Mouse (Mus musculus) heart, embryonic 15.5 days (tissue): ENCODE results near the gene Amd2. TPM values are rescaled to one million over a fixed set of nuclear protein-coding genes. Genes with fewer than 3 reads are reported as not detected.

Experiments used
- ATAC-seq: fragments of 200-750 bp; cut with Nextera tagmentation; replicated peaks from 2 replicates; pipeline ENCODE4 v1.8.0; 2017; ENCODE audit warnings: low read depth, moderate TSS enrichment; ENCODE audit not compliant: insufficient number of reproducible peaks, insufficient read depth, low FRiP score
- H3K27ac ChIP-seq: fragments of 300-500 bp; sonication (generic); 2 replicates; pipeline ENCODE4 v1.5.1; 2015; ENCODE audit warnings: mild to moderate bottlenecking, inconsistent platforms
- H3K27me3 ChIP-seq: fragments of 300-500 bp; sonication (generic); 2 replicates; pipeline ENCODE4 v1.6.1; 2015; ENCODE audit warnings: inconsistent platforms
- H3K36me3 ChIP-seq: fragments of 300-500 bp; sonication (generic); 2 replicates; pipeline ENCODE4 v1.6.1; 2015; ENCODE audit warnings: mild to moderate bottlenecking, inconsistent platforms
- H3K4me1 ChIP-seq: fragments of 300-500 bp; sonication (generic); replicated peaks from 2 replicates; pipeline ENCODE4 v1.6.1; 2015; ENCODE audit warnings: inconsistent platforms
- H3K4me2 ChIP-seq: fragments of 300-500 bp; sonication (generic); 2 replicates; pipeline ENCODE4 v1.6.1; 2015; ENCODE audit warnings: inconsistent platforms, mild to moderate bottlenecking, moderate library complexity
- H3K4me3 ChIP-seq: fragments of 300-500 bp; sonication (generic); 2 replicates; pipeline ENCODE4 v1.5.1; 2015; ENCODE audit warnings: mild to moderate bottlenecking, inconsistent platforms
- H3K9ac ChIP-seq: fragments of 300-500 bp; sonication (generic); 2 replicates; pipeline ENCODE4 v1.6.1; 2015; ENCODE audit warnings: mild to moderate bottlenecking, inconsistent platforms
- H3K9me3 ChIP-seq: fragments of 300-500 bp; sonication (generic); replicated peaks from 2 replicates; pipeline ENCODE4 v1.6.1; 2016; ENCODE audit warnings: inconsistent platforms
- WGBS: fragments of 180-500 bp; shearing (Covaris S2); methylation state at CpG from one replicate; pipeline ENCODE4 v1.1.7; 2015; ENCODE audit warnings: mixed read lengths; 5-methylcytosine and 5-hydroxymethylcytosine counted together
- polyA plus RNA-seq: library from polyadenylated mRNA; unstranded; fragments of >200 nt; fragmentation: Nextera tagmentation; extraction: Ambion mirVana; gene quantifications from 2 replicates; pipeline ENCODE4 v1.2.1, GENCODE M21; 2015

The Amd2 gene
- 1.2 and 2.1 TPM in 2 replicates for polyA plus RNA-seq

GRCm38 (mm10) chr10:35711792-35712191 is at the start of gene Amd2:
Gene Amd2, minus strand, starts transcription at chr10:35711892.
- no peak within 1 kb of the TSS for H3K9ac ChIP-seq
- no peaks in the 10 kb centered on the region for H3K9me3 ChIP-seq
- no peaks in the 10 kb centered on the region for H3K4me1 ChIP-seq
- H3K27me3 ChIP-seq: no peaks in the 10 kb centered on the region
- H3K4me2 ChIP-seq: no peak within 1 kb of the TSS
- H3K36me3 ChIP-seq: no peaks in the 10 kb centered on the region
- H3K4me3 ChIP-seq: no peak within 1 kb of the TSS
- H3K27ac ChIP-seq: no peak within 1 kb of the TSS
- WGBS: 88% methylated on average over 8 of the region's 8 CpGs
- ATAC-seq: no peak

- Histone ChIP-seq H3K4me2 (no peak overlapping the region), H3K4me1 (no peaks in the 10 kb centered on the region), H3K36me3 (no peaks in the 10 kb centered on the region), H3K27me3 (no peaks in the 10 kb centered on the region), H3K9ac (no peak overlapping the region), H3K9me3 (no peaks in the 10 kb centered on the region), H3K4me3 (no peak overlapping the region), H3K27ac (no peak overlapping the region)
- 64% methylated on average over 3 of the region's 3 CpGs for WGBS
- ATAC-seq: no peak
These were observed 49.6 kb upstream of the Amd2 start for GRCm38 (mm10) chr10:35761280-35761679.

- Histone ChIP-seq H3K9me3 (no peaks in the 10 kb centered on the region), H3K4me2 (no peak overlapping the region), H3K9ac (no peak overlapping the region), H3K4me3 (no peak overlapping the region), H3K27ac (no peak overlapping the region), H3K4me1 (no peaks in the 10 kb centered on the region), H3K36me3 (no peaks in the 10 kb centered on the region), H3K27me3 (no peaks in the 10 kb centered on the region)
- 72% methylated on average over 2 of the region's 2 CpGs for WGBS
- no peak for ATAC-seq
These were observed 25.9 kb upstream of the Amd2 start for GRCm38 (mm10) chr10:35737639-35738038.

- no peaks in the 10 kb centered on the region for H3K9me3 ChIP-seq
- no peaks in the 10 kb centered on the region for H3K36me3 ChIP-seq
- H3K9ac ChIP-seq: no peak overlapping the region
- H3K4me2 ChIP-seq: no peak overlapping the region
- H3K4me1 ChIP-seq: no peaks in the 10 kb centered on the region
- H3K4me3 ChIP-seq: no peak overlapping the region
- no peak for ATAC-seq
- no peaks in the 10 kb centered on the region for H3K27me3 ChIP-seq
- H3K27ac ChIP-seq: no peak overlapping the region
These were observed 2.6 kb upstream of the Amd2 start for GRCm38 (mm10) chr10:35714266-35714665.
